Mouse (Mus musculus) forebrain, postnatal 0 days (tissue): ENCODE data around the gene Etfb. TPM values are rescaled to one million over a fixed set of nuclear protein-coding genes. Genes with fewer than 3 reads are reported as not detected.

Experiments
- ATAC-seq: fragments of 200-750 bp; cut with Nextera tagmentation; 2 replicates; pipeline ENCODE4 v1.8.0; 2017; ENCODE audit warnings: mild to moderate bottlenecking, moderate library complexity
- DNase-seq: peaks from one replicate; pipeline ENCODE4 v3.0.0-alpha.2; 2015
- H3K27ac ChIP-seq: fragments of 300-500 bp; sonication (generic); 2 replicates; pipeline ENCODE4 v1.5.1; 2014; ENCODE audit warnings: low read depth, mild to moderate bottlenecking, antibody characterized with exemption, low read length, moderate library complexity, mixed read lengths
- H3K27me3 ChIP-seq: fragments of 300-500 bp; sonication (generic); 2 replicates; pipeline ENCODE4 v1.6.1; 2014; ENCODE audit warnings: mild to moderate bottlenecking, low read length, mixed read lengths; ENCODE audit not compliant: insufficient read depth
- H3K36me3 ChIP-seq: fragments of 300-500 bp; sonication (generic); 2 replicates; pipeline ENCODE4 v1.6.1; 2014; ENCODE audit warnings: mild to moderate bottlenecking, moderate library complexity; ENCODE audit not compliant: insufficient read depth
- H3K4me1 ChIP-seq: fragments of 300-500 bp; sonication (generic); 2 replicates; pipeline ENCODE4 v1.6.1; 2014; ENCODE audit warnings: antibody characterized with exemption; ENCODE audit not compliant: insufficient read depth
- H3K4me2 ChIP-seq: fragments of 300-500 bp; sonication (generic); 2 replicates; pipeline ENCODE4 v1.6.1; 2014; ENCODE audit warnings: low read depth, mild to moderate bottlenecking, moderate library complexity
- H3K4me3 ChIP-seq: fragments of 300-500 bp; sonication (generic); 2 replicates; pipeline ENCODE4 v1.5.1; 2014; ENCODE audit warnings: low read depth, low read length, mixed read lengths
- H3K9ac ChIP-seq: fragments of 300-500 bp; sonication (generic); 2 replicates; pipeline ENCODE4 v1.6.1; 2014; ENCODE audit warnings: mild to moderate bottlenecking
- H3K9me3 ChIP-seq: fragments of 300-500 bp; sonication (generic); 2 replicates; pipeline ENCODE4 v1.6.1; 2016; ENCODE audit warnings: low read length
- CTCF ChIP-seq: sonication (generic); IDR thresholded peaks from 2 replicates; pipeline ENCODE4 v1.5.1; 2016; ENCODE audit warnings: antibody characterized with exemption, control low read depth, low read depth
- WGBS: fragments of 180-500 bp; shearing (Covaris S2); extraction: QIAGEN DNeasy Blood & Tissue Kit; methylation state at CpG from one replicate; pipeline ENCODE4 v1.1.7; 2014; 5-methylcytosine and 5-hydroxymethylcytosine counted together
- polyA plus RNA-seq: library from polyadenylated mRNA; unstranded; fragments of >200 nt; fragmentation: Nextera tagmentation; extraction: Ambion mirVana; gene quantifications from 2 replicates; pipeline ENCODE4 v1.2.1, GENCODE M21; 2015
- total RNA-seq: library from RNA; depleted of rRNA; stranded (reverse); fragments of >200 nt; gene quantifications from 2 replicates; pipeline ENCODE4 v1.2.3, GENCODE M21; 2014

Gene Etfb
- total and polyA plus RNA-seq, 2 experiments from 2014 or later = 38.2 to 101 TPM

- 86% methylated on average over 10 of the region's 10 CpGs for WGBS
- no peak overlapping the region for H3K4me3 ChIP-seq
- H3K27me3 ChIP-seq = no peaks in the 10 kb centered on the region
- ATAC-seq (no peak), DNase-seq (no peak)
- no peak overlapping the region for H3K4me2 ChIP-seq
- no peak overlapping the region for H3K27ac ChIP-seq
- no peaks in the 10 kb centered on the region for H3K9me3 ChIP-seq
- TF ChIP-seq CTCF = 0 out of 2 replicates have a peak, but pooled peaks have one; percentile 9
- no peaks in the 10 kb centered on the region for H3K36me3 ChIP-seq
- no peak overlapping the region for H3K9ac ChIP-seq
- no peaks in the 10 kb centered on the region for H3K4me1 ChIP-seq
These were observed 26.6 kb upstream of the Etfb start for GRCm38 (mm10) chr7:43417298-43417697.

DNA sequence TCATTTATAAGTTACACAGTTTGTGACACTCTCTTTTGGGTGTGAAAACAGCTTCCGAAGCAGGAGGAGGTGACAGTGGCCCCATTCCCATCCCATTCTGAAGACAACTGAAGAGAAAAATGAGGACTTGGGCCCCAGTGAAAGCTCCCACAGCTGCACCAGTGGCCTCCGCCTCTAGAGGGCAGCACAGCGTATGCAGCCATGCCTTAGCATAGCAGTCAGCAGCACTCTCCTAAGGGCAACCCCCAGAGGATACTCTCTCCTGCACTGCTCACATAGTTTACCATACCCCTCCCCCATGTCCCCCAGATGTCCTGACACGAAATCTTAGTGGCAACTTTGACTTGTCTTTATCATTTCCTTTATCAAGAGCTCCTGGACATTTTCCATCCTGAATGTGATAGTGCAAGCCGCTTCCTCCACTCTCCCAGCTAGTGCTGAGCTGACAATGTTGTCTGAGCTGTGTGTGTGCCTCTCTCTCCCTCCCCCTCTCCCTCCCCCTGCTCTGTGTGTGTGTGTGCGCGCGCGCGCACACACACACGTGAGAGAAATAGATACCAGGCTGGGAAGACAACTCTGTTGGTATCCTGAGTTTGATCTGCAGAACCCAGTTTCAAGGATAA, 20.8 kb upstream of the Etfb start:
- no peaks in the 10 kb centered on the region for H3K4me1 ChIP-seq
- ATAC-seq (peak; percentile 97), DNase-seq (peak; percentile 76)
- no peaks in the 10 kb centered on the region for H3K9me3 ChIP-seq
- 0 out of 2 replicates have a peak overlapping the region, but pooled peaks have one; percentile 15 for H3K4me2 ChIP-seq
- 13% methylated on average over 11 of the region's 11 CpGs for WGBS
- H3K4me3 ChIP-seq = no peak overlapping the region
- H3K27ac ChIP-seq = no peak overlapping the region
- H3K9ac ChIP-seq = no peak overlapping the region
- no peaks in the 10 kb centered on the region for H3K27me3 ChIP-seq
- no peaks in the 10 kb centered on the region for H3K36me3 ChIP-seq
- TF ChIP-seq CTCF = peak; percentile 85

- no peak for TF ChIP-seq CTCF
- no peak for ATAC-seq
- no peak for DNase-seq
- Histone ChIP-seq H3K9me3 (no peaks in the 10 kb centered on the region), H3K36me3 (no peaks in the 10 kb centered on the region), H3K4me3 (no peak overlapping the region), H3K27me3 (no peaks in the 10 kb centered on the region), H3K4me2 (no peak overlapping the region), H3K27ac (no peak overlapping the region), H3K9ac (no peak overlapping the region), H3K4me1 (no peaks in the 10 kb centered on the region)
- 63% methylated on average over 3 of the region's 3 CpGs for WGBS
These were observed 19.8 kb upstream of the Etfb start for GRCm38 (mm10) chr7:43423991-43424625.

DNA sequence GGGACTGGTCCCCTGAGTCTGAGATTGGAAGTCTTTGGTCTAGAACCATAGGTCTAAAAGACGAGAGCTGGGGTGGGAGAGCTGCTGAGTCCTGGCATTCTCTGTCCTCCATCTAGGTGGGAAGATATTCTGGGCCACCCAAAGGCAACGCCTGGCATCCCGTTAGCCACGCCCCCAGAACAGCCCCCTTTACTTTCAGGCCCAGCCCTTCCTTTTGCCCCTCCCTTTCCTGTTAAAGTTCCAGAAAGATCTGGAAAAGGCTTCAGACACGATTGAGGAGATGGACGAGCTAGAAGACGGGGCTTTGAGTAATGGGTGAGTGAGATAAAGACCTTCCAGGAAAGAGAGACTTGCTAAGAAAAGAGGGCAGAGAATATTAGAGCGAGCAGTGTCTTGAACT, 16.5 kb upstream of the Etfb start, which contains the start of gene Lim2:
Gene Lim2 (plus strand): TSS at position 265 of the 400 bp plus-strand sequence.
- Histone ChIP-seq H3K36me3 (no peaks in the 10 kb centered on the region), H3K27me3 (no peaks in the 10 kb centered on the region), H3K9me3 (no peaks in the 10 kb centered on the region), H3K4me3 (no peak within 1 kb of the TSS), H3K27ac (no peak within 1 kb of the TSS), H3K4me1 (no peaks in the 10 kb centered on the region), H3K4me2 (no peak within 1 kb of the TSS), H3K9ac (no peak within 1 kb of the TSS)
- no peak for TF ChIP-seq CTCF
- WGBS = 87% methylated on average over 8 of the region's 8 CpGs
- no peak for DNase-seq
- ATAC-seq = no peak

DNA sequence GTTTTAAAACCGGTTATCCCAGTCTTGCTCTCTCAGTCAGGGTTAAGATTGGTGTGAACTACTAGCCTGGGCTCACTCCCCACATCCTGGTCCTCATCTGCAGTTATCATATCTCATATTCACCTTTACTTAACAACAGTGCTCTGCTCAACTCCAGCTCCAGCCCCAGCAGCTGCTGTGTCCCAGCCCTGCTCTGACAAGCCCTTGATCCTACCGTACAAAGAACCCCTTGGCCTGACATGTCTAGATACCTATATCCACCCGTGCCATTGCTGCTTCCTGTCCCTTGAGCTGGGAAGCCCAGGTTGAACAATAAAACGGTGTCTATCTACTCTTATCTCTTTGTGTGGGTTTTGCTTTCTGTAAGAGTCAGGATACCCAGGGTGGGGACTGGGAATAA, 14.4 kb upstream of the Etfb start:
- WGBS = 65% methylated on average over 4 of the region's 4 CpGs
- Histone ChIP-seq H3K36me3 (no peaks in the 10 kb centered on the region), H3K27ac (no peak overlapping the region), H3K4me3 (no peak overlapping the region), H3K9ac (no peak overlapping the region), H3K27me3 (no peaks in the 10 kb centered on the region), H3K4me2 (no peak overlapping the region), H3K4me1 (no peaks in the 10 kb centered on the region), H3K9me3 (no peaks in the 10 kb centered on the region)
- DNase-seq (no peak), ATAC-seq (no peak)
- no peak for TF ChIP-seq CTCF

- no peak for TF ChIP-seq CTCF
- Histone ChIP-seq H3K27me3 (no peaks in the 10 kb centered on the region), H3K36me3 (no peaks in the 10 kb centered on the region), H3K9me3 (no peaks in the 10 kb centered on the region), H3K4me1 (no peaks in the 10 kb centered on the region), H3K4me3 (no peak overlapping the region), H3K4me2 (no peak overlapping the region), H3K27ac (no peak overlapping the region), H3K9ac (no peak overlapping the region)
- DNase-seq (no peak), ATAC-seq (no peak)
- WGBS = 69% methylated on average over 4 of the region's 4 CpGs
These were observed 11.0 kb upstream of the Etfb start for GRCm38 (mm10) chr7:43432891-43433290.

DNA sequence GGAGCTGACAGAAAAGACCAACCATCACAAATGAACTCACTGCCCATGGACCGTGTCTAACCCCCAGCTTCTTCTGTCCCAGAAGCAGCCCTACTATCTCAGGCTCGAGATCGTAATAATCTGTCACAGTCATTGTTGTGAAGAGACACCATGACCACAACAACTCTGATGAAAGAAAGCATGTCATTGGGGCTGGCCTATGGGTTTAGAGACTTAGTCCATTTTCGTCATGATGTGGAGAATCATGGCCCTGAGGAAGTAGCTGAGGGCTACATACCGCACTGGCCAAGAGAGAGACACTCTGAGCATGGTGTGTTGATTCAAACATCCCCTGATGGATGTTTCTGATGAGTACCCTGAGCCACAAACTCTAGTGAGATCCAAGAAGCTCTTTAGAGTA, 9.2 kb upstream of the Etfb start:
- Histone ChIP-seq H3K9ac (no peak overlapping the region), H3K27ac (no peak overlapping the region), H3K4me3 (no peak overlapping the region), H3K36me3 (no peaks in the 10 kb centered on the region), H3K4me1 (no peaks in the 10 kb centered on the region), H3K4me2 (no peak overlapping the region), H3K9me3 (no peaks in the 10 kb centered on the region), H3K27me3 (no peaks in the 10 kb centered on the region)
- WGBS = 91% methylated on average over 5 of the region's 5 CpGs
- ATAC-seq (no peak), DNase-seq (no peak)
- TF ChIP-seq CTCF = no peak
